Mouse (Mus musculus) ES-Bruce4 (cell line): ENCODE measurements around the gene Tedc1. TPM values are rescaled to one million over a fixed set of nuclear protein-coding genes. Genes with fewer than 3 reads are reported as not detected.

ENCODE experiments used
- H3K27ac ChIP-seq: 2 replicates; pipeline ENCODE4 v1.5.1; 2012; ENCODE audit warnings: low read length, inconsistent platforms; ENCODE audit not compliant: insufficient read depth
- H3K27me3 ChIP-seq: 2 replicates; pipeline ENCODE4 v1.6.1; 2012; ENCODE audit warnings: mild to moderate bottlenecking, low read length, inconsistent platforms; ENCODE audit not compliant: control insufficient read depth, poor library complexity, insufficient read depth, severe bottlenecking
- H3K36me3 ChIP-seq: 2 replicates; pipeline ENCODE4 v1.6.1; 2012; ENCODE audit warnings: inconsistent platforms, mild to moderate bottlenecking, low read length, moderate library complexity; ENCODE audit not compliant: control insufficient read depth, poor library complexity, insufficient read depth, severe bottlenecking
- H3K4me1 ChIP-seq: one replicate; pipeline ENCODE4 v1.8.1; 2011; ENCODE audit warnings: low read length; ENCODE audit not compliant: control insufficient read depth, insufficient read depth
- H3K4me3 ChIP-seq: 2 replicates; pipeline ENCODE4 v1.5.1; 2011; ENCODE audit warnings: low read depth, mild to moderate bottlenecking, low read length
- H3K9ac ChIP-seq: 2 replicates; pipeline ENCODE4 v1.6.1; 2012; ENCODE audit warnings: low read depth, mild to moderate bottlenecking, inconsistent platforms; ENCODE audit not compliant: poor library complexity, severe bottlenecking
- H3K9me3 ChIP-seq: replicated peaks from 2 replicates; pipeline ENCODE4 v1.6.1; 2012; ENCODE audit warnings: mild to moderate bottlenecking, low read length, inconsistent platforms; ENCODE audit not compliant: control insufficient read depth, poor library complexity, insufficient read depth, severe bottlenecking
- CTCF ChIP-seq: IDR thresholded peaks from one replicate; pipeline ENCODE4 v1.8.1; 2011; ENCODE audit warnings: low read depth, low read length
- EP300 ChIP-seq: IDR thresholded peaks from 2 replicates; pipeline ENCODE4 v1.6.1; 2011; ENCODE audit warnings: low read depth, low read length; ENCODE audit not compliant: insufficient read depth
- POLR2A ChIP-seq: IDR thresholded peaks from one replicate; pipeline ENCODE4 v1.8.1; 2011; ENCODE audit warnings: low read length; ENCODE audit not compliant: insufficient read depth
- polyA plus RNA-seq: library from polyadenylated mRNA; stranded (reverse); fragments of >200 nt; gene quantifications from 2 replicates; pipeline ENCODE4 v1.2.4, GENCODE M21; 2011; ENCODE audit warnings: low read depth; ENCODE audit not compliant: missing spikeins, insufficient read depth, insufficient read length

The Tedc1 gene
- polyA plus RNA-seq, 1 experiment: 24.5 TPM

- H3K27ac ChIP-seq: no peak overlapping the region
- no peaks in the 10 kb centered on the region for H3K27me3 ChIP-seq
- TF ChIP-seq POLR2A (no peak), CTCF (no peak), EP300 (no peak)
- H3K4me3 ChIP-seq: no peak overlapping the region
- no peaks in the 10 kb centered on the region for H3K9me3 ChIP-seq
- H3K9ac ChIP-seq: no peak overlapping the region
- H3K36me3 ChIP-seq: no peaks in the 10 kb centered on the region
- peaks cover 7% of the 10 kb centered on the region for H3K4me1 ChIP-seq
Observed at GRCm38 (mm10) chr12:113150591-113150990, 5.6 kb upstream of the Tedc1 start.

- H3K27ac ChIP-seq: no peak overlapping the region
- no peak overlapping the region for H3K9ac ChIP-seq
- H3K36me3 ChIP-seq: no peaks in the 10 kb centered on the region
- no peak overlapping the region for H3K4me3 ChIP-seq
- peaks cover 7% of the 10 kb centered on the region for H3K4me1 ChIP-seq
- no peaks in the 10 kb centered on the region for H3K27me3 ChIP-seq
- TF ChIP-seq POLR2A: no peak
- no peak for TF ChIP-seq CTCF
- no peak for TF ChIP-seq EP300
- no peaks in the 10 kb centered on the region for H3K9me3 ChIP-seq
Observed at GRCm38 (mm10) chr12:113151046-113151445, 5.2 kb upstream of the Tedc1 start.

DNA sequence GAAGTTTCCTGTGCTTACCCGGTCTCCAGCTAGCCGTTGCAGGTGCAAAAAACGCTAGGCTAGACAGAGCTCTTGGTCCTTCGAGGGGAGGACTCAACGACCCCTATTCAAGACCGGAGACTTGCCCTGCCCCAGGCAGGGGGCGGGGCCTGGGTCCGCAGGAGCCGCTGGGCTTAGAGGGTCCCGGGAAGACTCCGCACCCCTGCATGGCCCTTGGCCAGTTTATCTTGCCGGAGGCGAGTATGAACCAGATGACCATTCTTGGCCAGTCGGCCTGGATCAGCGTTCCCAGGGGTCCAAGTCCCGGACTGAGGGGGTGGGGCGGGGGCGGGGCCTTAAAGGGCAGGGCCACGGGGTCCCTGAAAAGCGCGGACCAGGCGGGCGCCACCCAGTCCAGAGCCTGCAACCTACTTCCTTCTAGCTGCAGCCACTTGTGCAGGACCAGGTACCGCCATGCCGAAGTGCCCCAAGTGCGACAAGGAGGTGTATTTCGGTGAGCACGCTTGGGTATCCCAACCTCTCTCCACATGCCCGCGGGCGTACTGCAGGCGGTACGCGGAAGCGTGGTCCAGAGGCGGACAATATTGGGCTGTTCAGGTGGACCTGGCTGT lies 4.5 kb upstream of the Tedc1 start:
- Histone ChIP-seq H3K27ac (no peak overlapping the region), H3K27me3 (no peaks in the 10 kb centered on the region)

DNA sequence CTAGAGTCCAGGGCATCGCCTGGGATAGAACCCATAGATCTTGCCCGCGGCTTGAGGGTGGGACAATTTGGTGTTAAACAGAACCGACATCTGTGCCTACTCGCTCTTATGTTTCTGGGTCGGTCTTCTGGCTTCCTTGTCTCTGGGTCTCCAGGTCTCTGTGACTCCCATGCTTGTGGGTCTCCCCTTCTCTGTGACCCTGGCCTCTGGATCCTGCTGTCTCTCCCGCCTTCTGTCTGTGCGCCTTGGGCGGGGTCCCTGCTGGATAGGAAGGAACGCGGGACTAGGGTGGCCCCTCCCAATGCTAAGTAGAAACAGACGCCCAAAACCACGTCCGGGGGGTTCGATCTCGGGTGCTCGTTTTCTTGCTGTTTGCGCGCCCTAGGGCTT lies 4.0 kb upstream of the Tedc1 start:
- peak overlapping the region; percentile 55 for H3K9ac ChIP-seq
- no peaks in the 10 kb centered on the region for H3K36me3 ChIP-seq
- no peak overlapping the region for H3K27ac ChIP-seq
- H3K4me3 ChIP-seq: peak overlapping the region; percentile 96
- H3K4me1 ChIP-seq: peaks cover 7% of the 10 kb centered on the region
- TF ChIP-seq EP300 (no peak), CTCF (no peak), POLR2A (no peak)
- H3K27me3 ChIP-seq: no peaks in the 10 kb centered on the region
- no peaks in the 10 kb centered on the region for H3K9me3 ChIP-seq

More for the DNA sequence above, 4.5 kb upstream of the Tedc1 start:
- no peaks in the 10 kb centered on the region for H3K36me3 ChIP-seq
- H3K4me1 ChIP-seq: peaks cover 7% of the 10 kb centered on the region
- peak overlapping the region; percentile 96 for H3K4me3 ChIP-seq
- no peaks in the 10 kb centered on the region for H3K9me3 ChIP-seq
- peak overlapping the region; percentile 55 for H3K9ac ChIP-seq
- TF ChIP-seq POLR2A: peak; percentile 31
- TF ChIP-seq EP300: no peak

GRCm38 (mm10) chr12:113152991-113153525 lies 3.2 kb upstream of the Tedc1 start:
- H3K27ac ChIP-seq: no peak overlapping the region
- H3K36me3 ChIP-seq: peaks cover 1% of the 10 kb centered on the region; the same call in 1 of the 2 replicates
- H3K27me3 ChIP-seq: no peaks in the 10 kb centered on the region
- no peak for TF ChIP-seq CTCF
- TF ChIP-seq EP300: no peak
- no peak for TF ChIP-seq POLR2A
- no peak overlapping the region for H3K4me3 ChIP-seq
- peaks cover 9% of the 10 kb centered on the region for H3K4me1 ChIP-seq
- H3K9ac ChIP-seq: no peak overlapping the region
- no peaks in the 10 kb centered on the region for H3K9me3 ChIP-seq

- peaks cover 4% of the 10 kb centered on the region for H3K4me1 ChIP-seq
Observed at GRCm38 (mm10) chr12:113153971-113154370, 2.2 kb upstream of the Tedc1 start.

More at GRCm38 (mm10) chr12:113153971-113154370, 2.2 kb upstream of the Tedc1 start:
- no peaks in the 10 kb centered on the region for H3K27me3 ChIP-seq
- H3K4me3 ChIP-seq: no peak overlapping the region
- TF ChIP-seq POLR2A (no peak), CTCF (no peak), EP300 (no peak)
- H3K27ac ChIP-seq: no peak overlapping the region
- H3K9ac ChIP-seq: no peak overlapping the region
- H3K36me3 ChIP-seq: peaks cover 3% of the 10 kb centered on the region; the same call in 1 of the 2 replicates
- H3K9me3 ChIP-seq: no peaks in the 10 kb centered on the region
